In genomic region chr1:184748692-184749152, GRCm38 (mm10) we compare ENCODE assay signal across 9 mouse cellular contexts. TPM values are rescaled to one million over a fixed set of nuclear protein-coding genes. Genes with fewer than 3 reads are reported as not detected.
DNase-seq lines count a peak whose midpoint lies in the region; ATAC-seq and TF ChIP-seq lines count a peak whose summit lies in the region.
"Had no signal": no experiment of that assay in that cellular context is flagged by ENCODE, and none has a peak within 500 bp of the region (broad histone marks: within the 10 kb centered on the region; RNA-seq: fewer than 3 reads in every experiment).

No protein-coding gene starts in this region.

- H3K4me2 ChIP-seq in heart, embryonic 13.5 days = no peak overlapping the region
- no peak overlapping the region for H3K4me2 ChIP-seq in midbrain, embryonic 11.5 days
- H3K4me2 ChIP-seq in midbrain, postnatal 0 days (ENCODE audit: low read depth, low read length, poor library complexity, severe bottlenecking) = no peak overlapping the region

- WGBS in heart, embryonic 13.5 days = 34% methylated on average over 14 of the region's 14 CpGs
- WGBS in midbrain, embryonic 11.5 days = 74% methylated on average over 14 of the region's 14 CpGs
- WGBS in midbrain, postnatal 0 days = 59% methylated on average over 14 of the region's 14 CpGs

- H3K27me3 ChIP-seq in heart, embryonic 13.5 days (replicated peaks) = 0 out of 2 replicates have a peak, but pooled peaks cover 4% of the 10 kb centered on the region
- no peaks in the 10 kb centered on the region for H3K27me3 ChIP-seq in midbrain, embryonic 11.5 days (ENCODE audit: control insufficient read depth, insufficient read depth, low read length)
- H3K27me3 ChIP-seq in midbrain, postnatal 0 days (ENCODE audit: insufficient read depth, low read length) = no peaks in the 10 kb centered on the region

- DNase-seq in urinary bladder, postnatal 4 days (ENCODE audit: low spot score in 2 of 2) = peak; percentile 56 to 64
- DNase-seq in urinary bladder, postnatal 25 days (ENCODE audit: low spot score) = no peak
- DNase-seq in kidney, postnatal 14 days = peak; percentile 78
- no peak for DNase-seq in left cerebral cortex, adult 2 months (ENCODE audit: extremely low spot score in 1 of 2, low spot score in 2 of 2)
- no peak for DNase-seq in midbrain, embryonic 11.5 days (ENCODE audit: low spot score, missing footprints)
- DNase-seq in midbrain, postnatal 0 days (ENCODE audit: low spot score) = no peak
- no peak for DNase-seq in c-Kit-positive CD71-positive TER-119-positive erythroid progenitor cells, embryonic 14.5 days (ENCODE audit: low spot score)

- ATAC-seq in heart, embryonic 13.5 days (ENCODE audit: extremely low read depth, insufficient number of reproducible peaks, low FRiP score, low TSS enrichment) = no peak
- no peak for ATAC-seq in midbrain, embryonic 11.5 days (ENCODE audit: low FRiP score)
- ATAC-seq in midbrain, postnatal 0 days (ENCODE audit: low FRiP score) = no peak

- peaks cover 20% of the 10 kb centered on the region for H3K4me1 ChIP-seq in heart, embryonic 13.5 days
- no peaks in the 10 kb centered on the region; the same call in 1 of the 2 replicates for H3K4me1 ChIP-seq in midbrain, embryonic 11.5 days (ENCODE audit: control insufficient read depth, insufficient read depth, low read length)
- H3K4me1 ChIP-seq in midbrain, postnatal 0 days (ENCODE audit: insufficient read depth, low read length) = no peaks in the 10 kb centered on the region

- H3K4me3 ChIP-seq in heart, embryonic 13.5 days = no peak overlapping the region
- H3K4me3 ChIP-seq in left cerebral cortex, adult 2 months = no peak overlapping the region
- H3K4me3 ChIP-seq in midbrain, embryonic 11.5 days (ENCODE audit: low read depth, low read length) = no peak overlapping the region
- H3K4me3 ChIP-seq in midbrain, postnatal 0 days (ENCODE audit: low read depth, low read length) = no peak overlapping the region
- H3K4me3 ChIP-seq: erythroblast, embryonic 14.5 days had no signal

- peak overlapping the region; percentile 67; the same call in 1 of the 2 replicates for H3K27ac ChIP-seq in heart, embryonic 13.5 days (replicated peaks)
- H3K27ac ChIP-seq in left cerebral cortex, adult 2 months = no peak overlapping the region
- H3K27ac ChIP-seq in midbrain, embryonic 11.5 days (ENCODE audit: low read depth, low read length) = no peak overlapping the region
- H3K27ac ChIP-seq in midbrain, postnatal 0 days (ENCODE audit: low read depth, low read length) = no peak overlapping the region

- no peak overlapping the region for H3K9ac ChIP-seq in heart, embryonic 13.5 days
- H3K9ac ChIP-seq in midbrain, embryonic 11.5 days (ENCODE audit: low read length) = no peak overlapping the region
- no peak overlapping the region for H3K9ac ChIP-seq in midbrain, postnatal 0 days (replicated peaks; ENCODE audit: low read length, poor library complexity, severe bottlenecking)

- no peaks in the 10 kb centered on the region for H3K9me3 ChIP-seq in heart, embryonic 13.5 days
- H3K9me3 ChIP-seq in midbrain, embryonic 11.5 days (ENCODE audit: control insufficient read depth, low read length) = no peaks in the 10 kb centered on the region
- no peaks in the 10 kb centered on the region for H3K9me3 ChIP-seq in midbrain, postnatal 0 days (ENCODE audit: low read length)

- TF ChIP-seq CTCF in left cerebral cortex, adult 2 months (IDR thresholded peaks at IDR 0.05) = no peak
- TF ChIP-seq CTCF in midbrain, postnatal 0 days (IDR thresholded peaks at IDR 0.05) = no peak

- intact Hi-C loops in left cerebral cortex, adult 2 months (cut with DNase I) = no loop called here

- H3K36me3 ChIP-seq in heart, embryonic 13.5 days = no peaks in the 10 kb centered on the region
- H3K36me3 ChIP-seq in midbrain, embryonic 11.5 days (ENCODE audit: control insufficient read depth, insufficient read depth, low read length) = no peaks in the 10 kb centered on the region
- no peaks in the 10 kb centered on the region for H3K36me3 ChIP-seq in midbrain, postnatal 0 days (ENCODE audit: insufficient read depth, low read length)

RNA-seq across cellular contexts. Expression of gene Hlx, which starts 16.3 kb away (rescaled TPM):
- 7.6 and 8.1 TPM in 2 replicates for polyA plus RNA-seq in heart, embryonic 13.5 days (2015; fragmentation: Nextera tagmentation; extraction: Ambion mirVana)
- total RNA-seq in left cerebral cortex, adult 2 months (2021) = under 1 TPM; 0.30 to 0.84 TPM
- polyA plus RNA-seq in midbrain, embryonic 11.5 days (2014; fragmentation: Nextera tagmentation; extraction: Ambion mirVana) = 2.2 and 2.7 TPM in 2 replicates
- 0.71 and 1.5 TPM in 2 replicates for total RNA-seq in midbrain, postnatal 0 days (2014; rRNA removed)
- polyA plus RNA-seq in midbrain, postnatal 0 days (2015; fragmentation: Nextera tagmentation; extraction: Ambion mirVana) = 1.5 and 1.9 TPM in 2 replicates

Comparison
In these comparisons a context has a peak if more than half of its experiments do, and no peak if none do; other contexts are left out.
1. DNase-seq: peak in urinary bladder, postnatal 4 days (2 of 2) and kidney, postnatal 14 days (single experiment); none in urinary bladder, postnatal 25 days (single experiment), left cerebral cortex, adult 2 months (0 of 2), midbrain, embryonic 11.5 days (single experiment), midbrain, postnatal 0 days (single experiment) and c-Kit-positive CD71-positive TER-119-positive erythroid progenitor cells, embryonic 14.5 days (single experiment).